Mouse (Mus musculus) G1E (cell line): ENCODE data around the gene Btf3. TPM values are rescaled to one million over a fixed set of nuclear protein-coding genes. Genes with fewer than 3 reads are reported as not detected.

Source experiments
- ATAC-seq: 2 replicates; pipeline ENCODE4 v1.8.0; 2016; ENCODE audit warnings: mild to moderate bottlenecking; ENCODE audit not compliant: insufficient number of reproducible peaks, poor library complexity, low FRiP score, severe bottlenecking; ENCODE audit errors: extremely low read depth
- DNase-seq: peaks from one replicate; pipeline ENCODE4 v3.0.0; 2012; ENCODE audit warnings: low spot score
- H3K27me3 ChIP-seq: 2 replicates; pipeline ENCODE4 v1.6.1; 2012; ENCODE audit warnings: mild to moderate bottlenecking, low read length, inconsistent platforms; ENCODE audit not compliant: insufficient read depth
- H3K36me3 ChIP-seq: replicated peaks from 2 replicates; pipeline ENCODE3; 2012; ENCODE audit warnings: mild to moderate bottlenecking, inconsistent platforms
- H3K4me1 ChIP-seq: 2 replicates; pipeline ENCODE4 v1.6.1; 2012; ENCODE audit warnings: low read depth, low read length, inconsistent platforms, mixed read lengths; ENCODE audit not compliant: insufficient read depth
- H3K4me3 ChIP-seq: 2 replicates; pipeline ENCODE4 v1.5.1; 2012; ENCODE audit warnings: low read depth, mild to moderate bottlenecking, inconsistent platforms, low read length, moderate library complexity, mixed read lengths
- H3K9me3 ChIP-seq: replicated peaks from 2 replicates; pipeline ENCODE4 v1.6.1; 2012; ENCODE audit warnings: inconsistent platforms
- CTCF ChIP-seq: IDR thresholded peaks from 2 replicates; pipeline ENCODE4 v1.5.1; 2012; ENCODE audit warnings: low read depth, low read length, inconsistent platforms, mixed read lengths
- GATA1 ChIP-seq: IDR thresholded peaks from 2 replicates; pipeline ENCODE4 v1.6.1; 2012; ENCODE audit warnings: borderline replicate concordance, low read length, inconsistent platforms, mixed read lengths
- GATA2 ChIP-seq: IDR thresholded peaks from 2 replicates; pipeline ENCODE4 v1.6.1; 2012; ENCODE audit warnings: low read depth, low read length, inconsistent platforms, borderline replicate concordance
- POLR2AphosphoS5 ChIP-seq: IDR thresholded peaks from 2 replicates; pipeline ENCODE4 v1.6.1; 2012; ENCODE audit warnings: low read depth, low read length, inconsistent platforms; ENCODE audit not compliant: insufficient replicate concordance
- TAL1 ChIP-seq: conservative IDR thresholded peaks from 2 replicates; pipeline ENCODE4 v1.6.1; 2012; ENCODE audit warnings: low read depth, low read length, inconsistent platforms, mixed read lengths
- polyA plus RNA-seq: library from polyadenylated mRNA; stranded (reverse); fragments of >175 nt; gene quantifications from 2 replicates; pipeline ENCODE4 v1.2.3, GENCODE M21; 2012
- total RNA-seq, 2 experiments: library from RNA; stranded (forward) in 1 of 2; stranded (reverse) in 1 of 2; fragments of 200-1000 nt in 1 of 2; fragments of >200 nt in 1 of 2; fragmentation: Nextera tagmentation in 1 of 2; gene quantifications; 2 replicates each; pipeline ENCODE4 v1.2.3; 2014 to 2017

The Btf3 gene
- total and polyA plus RNA-seq, 3 experiments = 141 to 2,347 (median 982) TPM

- DNase-seq = no peak
- no peak overlapping the region; the same call in 1 of the 2 replicates for H3K4me3 ChIP-seq
- no peaks in the 10 kb centered on the region for H3K4me1 ChIP-seq
- H3K36me3 ChIP-seq = no peaks in the 10 kb centered on the region
- no peak for ATAC-seq
- H3K27me3 ChIP-seq = peaks cover 37% of the 10 kb centered on the region
- peaks cover 25% of the 10 kb centered on the region for H3K9me3 ChIP-seq
- TF ChIP-seq GATA2 (no peak), POLR2AphosphoS5 (no peak), CTCF (no peak), TAL1 (no peak), GATA1 (no peak)
These were observed 38.2 kb upstream of the Btf3 start for GRCm38 (mm10) chr13:98354871-98355558.

- TF ChIP-seq POLR2AphosphoS5 = no peak
- no peak for TF ChIP-seq GATA1
- TF ChIP-seq GATA2 = no peak
- no peak for TF ChIP-seq TAL1
- no peak for TF ChIP-seq CTCF
- ATAC-seq (no peak), DNase-seq (no peak)
- H3K27me3 ChIP-seq = peaks cover 30% of the 10 kb centered on the region
- H3K4me1 ChIP-seq = no peaks in the 10 kb centered on the region
- no peak within 1 kb of the TSS; the same call in 1 of the 2 replicates for H3K4me3 ChIP-seq
- no peaks in the 10 kb centered on the region for H3K36me3 ChIP-seq
- H3K9me3 ChIP-seq = peaks cover 25% of the 10 kb centered on the region
These were observed 37.4 kb upstream of the Btf3 start, which contains the start of gene Foxd1 for GRCm38 (mm10) chr13:98354090-98354801. TSS of gene Foxd1 (plus strand) at chr13:98354242.

- H3K4me3 ChIP-seq = no peak overlapping the region
- ATAC-seq (no peak), DNase-seq (no peak)
- no peaks in the 10 kb centered on the region for H3K4me1 ChIP-seq
- TF ChIP-seq POLR2AphosphoS5 = no peak
- TF ChIP-seq CTCF = no peak
- TF ChIP-seq TAL1 = no peak
- no peak for TF ChIP-seq GATA1
- TF ChIP-seq GATA2 = no peak
- peaks cover 26% of the 10 kb centered on the region for H3K27me3 ChIP-seq
- peaks cover 25% of the 10 kb centered on the region for H3K9me3 ChIP-seq
- no peaks in the 10 kb centered on the region for H3K36me3 ChIP-seq
These were observed 36.9 kb upstream of the Btf3 start for GRCm38 (mm10) chr13:98353709-98354089.

GRCm38 (mm10) chr13:98352381-98352975 lies 35.7 kb upstream of the Btf3 start:
- Histone ChIP-seq H3K27me3 (peaks cover 19% of the 10 kb centered on the region), H3K4me3 (no peak overlapping the region), H3K36me3 (no peaks in the 10 kb centered on the region), H3K4me1 (no peaks in the 10 kb centered on the region), H3K9me3 (peaks cover 25% of the 10 kb centered on the region)
- ATAC-seq (no peak), DNase-seq (no peak)
- TF ChIP-seq GATA1 (no peak), TAL1 (no peak), CTCF (no peak), POLR2AphosphoS5 (no peak), GATA2 (no peak)

GRCm38 (mm10) chr13:98351527-98351926 lies 34.7 kb upstream of the Btf3 start:
- H3K9me3 ChIP-seq = peaks cover 25% of the 10 kb centered on the region
- no peak overlapping the region for H3K4me3 ChIP-seq
- H3K4me1 ChIP-seq = no peaks in the 10 kb centered on the region
- H3K27me3 ChIP-seq = peaks cover 19% of the 10 kb centered on the region; the same call in 1 of the 2 replicates
- ATAC-seq = no peak
- no peak for TF ChIP-seq POLR2AphosphoS5
- TF ChIP-seq CTCF = no peak
- no peaks in the 10 kb centered on the region for H3K36me3 ChIP-seq
- DNase-seq = no peak

- no peak for ATAC-seq
- DNase-seq = no peak
- Histone ChIP-seq H3K9me3 (peaks cover 10% of the 10 kb centered on the region), H3K4me3 (no peak overlapping the region), H3K36me3 (no peaks in the 10 kb centered on the region), H3K27me3 (peaks cover 16% of the 10 kb centered on the region), H3K4me1 (no peaks in the 10 kb centered on the region)
- no peak for TF ChIP-seq GATA2
- TF ChIP-seq GATA1 = no peak
- no peak for TF ChIP-seq TAL1
- TF ChIP-seq CTCF = no peak
- TF ChIP-seq POLR2AphosphoS5 = no peak
These were observed 32.7 kb upstream of the Btf3 start for GRCm38 (mm10) chr13:98349491-98349890.
